Mouse (Mus musculus) MEL (cell line): ENCODE results near the gene Fbxw13.

Source experiments
- EP300 ChIP-seq, 2 experiments: IDR thresholded peaks; 2 replicates each; pipeline ENCODE4 v1.6.1; 2011; ENCODE audit warnings: improper control_type of control experiment in 2 of 2, low read length in 2 of 2, low read depth in 1 of 2, mild to moderate bottlenecking in 1 of 2
- MAFK ChIP-seq: IDR thresholded peaks from 2 replicates; pipeline ENCODE4 v1.6.1; 2011; ENCODE audit warnings: low read depth, mild to moderate bottlenecking, low read length, improper control_type of control experiment, borderline replicate concordance
- MAZ ChIP-seq: IDR thresholded peaks from 2 replicates; pipeline ENCODE4 v1.6.1; 2012; ENCODE audit warnings: low read depth, mild to moderate bottlenecking, inconsistent platforms, low read length, improper control_type of control experiment

- TF ChIP-seq EP300 (IDR thresholded peaks at IDR 0.05; ENCODE audit: low read depth in 1 of 2, low read length in 2 of 2) (no peak), MAFK (no peak), MAZ (no peak)
These were observed 18.6 kb downstream of the Fbxw13 start for GRCm38 (mm10) chr9:109177208-109177607.
